Mouse (Mus musculus) cerebellum, postnatal 25 days (tissue): ENCODE measurements around the gene Rpl14.

ENCODE experiments used
- DNase-seq, 2 experiments: peaks; one replicate each; pipeline ENCODE4 v3.0.0; 2021; ENCODE audit warnings: mixed read lengths in 2 of 2

The Rpl14 gene

DNA sequence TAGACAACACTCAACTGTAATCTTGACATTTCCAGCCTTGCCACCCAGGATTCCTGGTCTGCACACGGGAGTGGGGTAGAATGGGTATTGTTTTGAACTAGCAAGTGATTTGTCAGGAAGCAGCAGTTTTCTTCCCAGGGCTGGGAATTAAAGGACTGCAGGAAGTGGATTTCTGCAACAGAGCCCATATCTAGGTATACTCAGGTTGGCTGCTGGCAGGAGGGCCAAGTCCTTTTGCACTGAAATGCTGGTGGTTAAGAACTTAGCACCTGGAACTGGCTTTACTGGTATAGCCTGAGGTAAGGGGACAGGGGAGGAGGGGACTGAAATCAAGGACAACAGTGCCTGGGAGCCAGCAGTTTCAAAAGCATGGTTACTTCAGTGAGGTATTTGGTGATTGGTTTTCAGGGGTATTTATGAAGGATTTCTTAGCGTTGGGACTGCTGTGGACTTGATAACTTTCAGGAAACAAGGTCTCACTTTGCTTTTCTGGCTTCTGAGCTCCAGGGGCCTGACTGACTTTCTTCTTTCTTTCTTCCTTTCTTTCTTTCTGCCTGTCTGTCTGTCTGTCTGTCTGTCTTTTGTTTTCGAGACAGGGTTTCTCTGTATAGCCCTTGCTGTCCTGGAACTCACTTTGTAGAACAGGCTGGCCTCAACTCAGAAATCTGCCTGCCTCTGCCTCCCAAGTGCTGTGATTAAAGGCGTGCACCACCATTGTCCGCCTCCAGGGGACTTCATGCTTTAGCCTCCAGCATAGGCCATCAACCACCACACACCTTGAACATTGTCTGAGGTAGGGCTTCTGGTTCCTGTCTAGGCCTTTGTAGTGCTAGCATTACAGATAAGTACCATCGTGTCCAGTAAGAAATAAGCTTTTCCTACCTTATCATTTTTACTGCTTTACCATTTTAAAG lies 4.8 kb downstream of the Rpl14 start:
- no peak for DNase-seq

DNA sequence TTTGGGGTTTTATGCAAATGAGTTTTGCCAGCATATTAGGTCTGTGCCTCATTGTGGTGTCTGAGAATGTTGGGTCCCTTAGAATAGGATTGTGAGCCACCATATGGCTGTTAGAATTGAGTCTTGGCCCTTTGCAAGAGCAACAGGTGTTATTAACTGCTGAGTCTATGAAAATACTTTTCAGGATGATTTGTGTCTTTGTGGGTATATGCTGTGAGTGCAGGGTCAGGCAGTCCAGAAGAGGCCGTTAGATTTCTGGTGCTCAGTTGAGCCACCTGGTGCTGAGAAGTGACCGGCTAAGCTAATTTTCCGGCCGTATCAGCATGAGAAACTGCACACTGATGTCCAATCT lies 5.4 kb downstream of the Rpl14 start:
- DNase-seq, result no peak

DNA sequence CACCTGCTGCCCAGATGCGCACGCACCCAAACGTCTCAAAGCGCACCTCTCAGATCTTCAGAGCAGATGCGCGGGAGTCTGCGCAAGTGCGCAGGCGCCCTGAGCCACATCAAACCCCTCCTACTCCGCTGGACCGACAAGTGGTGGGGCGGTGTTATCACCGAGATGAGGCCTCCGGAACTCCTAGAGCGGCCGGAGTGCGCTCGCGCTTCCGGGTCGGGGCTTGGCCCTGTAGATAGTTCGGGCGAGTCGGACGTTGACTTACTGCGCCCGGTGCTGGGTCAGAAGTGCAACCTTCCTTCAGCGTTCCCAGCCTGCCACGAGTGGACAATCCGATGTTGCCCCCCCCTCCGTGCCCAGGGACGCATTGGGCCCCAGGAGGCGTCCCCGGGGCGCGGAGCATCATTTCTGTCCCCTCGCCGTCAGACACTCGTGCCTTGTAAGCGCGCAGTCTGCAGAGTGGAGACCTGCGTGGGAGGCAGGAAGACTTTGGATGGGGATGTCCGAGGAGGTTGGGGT lies 5.9 kb downstream of the Rpl14 start:
- DNase-seq, result peak; percentile 82 to 91

DNA sequence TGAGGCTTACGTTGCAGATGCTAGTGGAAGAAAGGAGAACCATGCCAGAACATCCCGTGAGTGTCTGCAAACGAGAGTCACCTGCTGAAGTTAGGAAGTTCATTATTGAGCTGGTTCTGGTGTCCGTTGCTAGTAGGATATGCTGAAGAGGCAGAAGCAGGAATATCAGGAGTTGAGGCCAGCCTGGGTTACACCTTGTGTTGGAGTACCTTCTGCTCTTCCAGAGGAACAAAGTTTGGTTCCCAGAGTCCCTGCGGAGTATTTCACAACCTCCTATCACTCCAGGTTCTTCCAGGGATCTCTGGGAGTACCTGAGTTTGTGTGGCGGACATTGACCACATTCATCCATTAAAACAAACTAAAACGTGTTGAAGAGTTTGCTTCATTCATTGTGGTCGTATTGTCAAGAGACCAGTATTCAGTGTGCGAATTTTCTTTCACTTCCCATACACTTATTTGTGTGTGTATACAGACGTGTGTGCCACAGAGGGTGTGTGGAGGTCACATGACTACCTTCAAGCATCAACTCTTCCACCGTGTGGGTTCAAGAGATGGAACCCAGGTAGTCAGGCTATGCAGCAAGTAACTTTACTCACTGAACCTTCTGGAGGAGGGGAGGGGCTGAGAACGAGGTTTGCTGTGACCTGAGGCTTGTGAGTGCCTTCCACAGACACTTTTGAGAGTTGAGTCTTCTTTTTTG lies 6.6 kb downstream of the Rpl14 start:
- no peak for DNase-seq

DNA sequence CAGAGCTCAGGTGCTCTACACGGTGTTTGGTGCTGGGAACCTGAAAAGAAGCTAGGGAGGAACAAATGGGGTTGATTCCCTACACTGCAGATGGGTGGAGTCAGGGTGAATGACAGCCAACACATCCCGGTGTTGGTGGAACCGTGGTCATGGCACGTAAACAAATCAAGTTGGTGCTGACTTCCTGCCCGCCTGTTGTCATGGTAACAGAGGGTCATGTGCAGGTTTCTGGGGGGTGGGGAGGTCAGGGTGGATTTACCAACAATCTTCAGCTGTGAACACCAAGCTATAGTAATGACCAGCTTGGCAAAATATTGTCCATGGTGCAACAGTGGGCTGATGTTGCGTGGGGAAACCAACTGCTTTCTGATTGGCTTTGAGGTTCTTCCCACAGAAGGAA lies 7.5 kb downstream of the Rpl14 start:
- DNase-seq, result no peak

DNA sequence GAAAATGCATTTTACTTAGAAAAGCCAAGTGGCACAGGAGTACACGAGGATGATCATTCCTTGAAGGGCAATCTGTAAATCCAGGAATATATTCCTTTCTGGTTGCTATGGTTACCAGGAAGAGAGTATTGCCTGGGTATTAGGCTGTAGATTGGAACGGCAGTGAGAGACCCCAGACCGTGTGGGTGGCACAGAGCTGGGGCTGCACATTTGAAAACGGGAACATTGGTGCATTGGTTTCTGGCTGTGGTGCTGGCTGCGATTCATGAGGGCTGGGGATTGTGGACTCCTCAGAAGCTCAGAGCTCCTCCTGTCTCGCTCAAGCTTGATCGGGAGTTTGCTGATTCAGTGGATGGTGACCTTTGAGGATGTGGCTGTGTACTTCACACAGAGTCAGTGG lies 8.6 kb downstream of the Rpl14 start:
- DNase-seq, result no peak

DNA sequence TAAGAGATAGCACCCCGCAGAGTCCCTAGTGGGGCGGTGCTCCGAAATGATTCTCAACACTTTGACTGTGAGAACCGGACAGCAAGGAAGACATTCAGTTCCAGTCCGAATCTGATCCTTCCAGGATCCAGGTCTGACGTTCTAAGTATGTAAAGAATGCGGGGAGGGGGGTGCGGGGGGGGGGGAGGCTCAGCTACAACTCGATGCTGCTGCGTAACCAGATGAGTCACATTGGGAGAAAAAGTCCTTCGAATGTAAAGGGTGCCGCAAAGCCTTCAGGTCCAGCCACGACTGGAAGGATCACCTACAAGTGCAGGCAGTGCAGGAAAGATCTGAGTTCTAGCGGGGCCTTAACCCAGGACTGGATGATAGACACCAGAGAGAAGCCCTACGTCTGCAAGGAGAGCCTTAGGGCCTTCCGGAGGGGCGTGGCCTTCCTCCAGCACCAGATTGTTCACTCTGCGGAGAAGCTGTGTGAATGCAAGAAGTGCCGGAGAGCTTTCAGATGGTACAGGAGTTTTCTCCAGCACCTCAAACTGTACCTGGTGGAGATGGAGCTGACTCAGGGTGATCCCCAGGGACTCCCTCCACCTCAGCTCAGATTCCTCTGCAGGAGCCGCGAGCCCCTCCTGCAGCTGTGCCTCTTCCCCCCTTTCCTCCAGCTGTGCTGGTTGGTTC lies 10.8 kb downstream of the Rpl14 start:
- no peak for DNase-seq

DNA sequence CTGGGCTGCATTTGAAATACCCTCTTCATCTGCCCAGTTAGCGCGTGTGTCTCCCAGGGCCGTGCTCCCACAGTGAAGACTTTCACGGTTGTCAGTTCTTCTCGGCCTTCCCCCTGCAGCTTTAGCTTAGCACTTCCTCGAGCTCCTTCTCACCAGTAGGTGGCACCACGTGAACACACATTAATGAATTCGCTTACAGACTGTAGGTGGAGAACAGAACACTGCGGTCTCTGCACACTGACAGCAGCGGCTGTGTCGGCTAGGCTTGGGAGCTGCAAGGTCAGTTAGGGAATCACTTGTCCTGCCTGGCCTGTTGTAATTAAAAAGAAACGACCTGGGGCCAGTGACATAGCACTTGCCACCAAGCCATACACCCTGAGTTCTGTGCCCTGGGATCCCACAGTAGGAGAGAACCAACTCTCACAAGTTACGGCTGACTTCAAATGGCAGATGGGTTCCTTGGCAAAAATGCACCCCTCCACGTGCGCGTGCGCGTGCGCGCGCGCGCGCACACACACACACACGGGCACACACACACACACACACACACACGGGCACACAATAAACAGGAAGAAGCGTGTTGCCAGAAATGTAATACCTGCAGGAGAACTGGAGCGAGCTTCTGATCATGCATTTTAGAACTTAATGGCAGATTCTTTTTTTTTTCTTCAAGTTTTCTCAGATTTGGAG lies 11.5 kb downstream of the Rpl14 start:
- peak; percentile 80 to 90 for DNase-seq

DNA sequence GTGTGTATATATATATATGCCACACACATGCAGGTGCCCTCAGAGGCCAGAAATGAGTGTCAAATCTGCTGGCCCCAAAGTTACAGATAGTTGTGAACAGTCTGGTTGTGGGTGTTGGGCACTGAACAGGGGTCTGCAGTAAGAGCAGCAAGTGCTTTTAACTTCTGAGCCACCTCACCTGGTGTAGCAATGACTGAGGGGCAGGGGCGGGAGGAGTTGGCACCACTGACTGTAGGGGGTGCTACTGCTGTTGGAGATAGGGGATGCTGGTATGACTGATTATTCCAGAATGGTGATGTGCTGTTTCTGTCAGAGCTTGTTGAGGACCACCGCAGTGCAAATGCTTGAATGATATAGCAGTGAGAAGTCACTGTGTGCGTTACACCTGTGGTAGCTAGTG lies 12.1 kb downstream of the Rpl14 start:
- no peak for DNase-seq

DNA sequence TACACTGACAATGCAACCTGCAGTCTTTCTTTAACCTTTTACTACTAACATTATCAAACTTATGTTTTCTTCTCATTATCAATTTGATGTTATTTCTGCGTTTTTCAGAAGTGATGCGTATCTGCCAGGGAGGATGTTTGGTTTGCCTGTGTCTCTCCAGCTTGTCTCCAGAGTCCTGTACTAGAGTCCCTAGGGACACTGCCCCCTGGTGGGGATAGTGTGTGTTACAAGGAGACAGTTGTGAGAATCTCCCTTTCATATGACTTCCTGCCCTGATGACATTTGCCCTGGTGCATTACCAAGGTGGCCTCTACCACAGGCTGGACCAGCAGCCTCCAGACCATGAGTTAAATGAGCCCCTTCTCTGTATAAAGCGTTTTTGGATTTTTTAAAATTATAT lies 15.3 kb downstream of the Rpl14 start:
- DNase-seq, result peak; percentile 64 to 85

DNA sequence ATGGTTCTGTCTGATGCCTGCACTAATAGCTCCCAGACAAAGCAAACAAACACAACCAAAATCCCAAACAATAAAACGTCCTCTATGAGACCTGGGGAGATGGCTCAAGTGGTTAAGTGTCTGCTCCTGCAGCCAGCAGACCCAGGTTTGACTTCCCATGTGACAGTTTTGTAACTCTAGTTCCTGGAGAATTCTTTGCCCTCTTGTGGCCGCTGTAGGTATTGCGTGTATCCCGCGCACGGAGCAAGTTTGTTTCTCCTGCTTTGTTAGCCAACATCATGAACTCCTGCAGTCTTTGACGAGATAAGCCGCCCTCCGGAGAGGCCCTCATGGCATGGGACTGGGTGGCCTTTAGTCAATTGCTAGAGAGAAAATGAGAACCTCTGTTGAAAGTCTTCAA lies 20.2 kb downstream of the Rpl14 start:
- DNase-seq, result peak; percentile 75 to 86

DNA sequence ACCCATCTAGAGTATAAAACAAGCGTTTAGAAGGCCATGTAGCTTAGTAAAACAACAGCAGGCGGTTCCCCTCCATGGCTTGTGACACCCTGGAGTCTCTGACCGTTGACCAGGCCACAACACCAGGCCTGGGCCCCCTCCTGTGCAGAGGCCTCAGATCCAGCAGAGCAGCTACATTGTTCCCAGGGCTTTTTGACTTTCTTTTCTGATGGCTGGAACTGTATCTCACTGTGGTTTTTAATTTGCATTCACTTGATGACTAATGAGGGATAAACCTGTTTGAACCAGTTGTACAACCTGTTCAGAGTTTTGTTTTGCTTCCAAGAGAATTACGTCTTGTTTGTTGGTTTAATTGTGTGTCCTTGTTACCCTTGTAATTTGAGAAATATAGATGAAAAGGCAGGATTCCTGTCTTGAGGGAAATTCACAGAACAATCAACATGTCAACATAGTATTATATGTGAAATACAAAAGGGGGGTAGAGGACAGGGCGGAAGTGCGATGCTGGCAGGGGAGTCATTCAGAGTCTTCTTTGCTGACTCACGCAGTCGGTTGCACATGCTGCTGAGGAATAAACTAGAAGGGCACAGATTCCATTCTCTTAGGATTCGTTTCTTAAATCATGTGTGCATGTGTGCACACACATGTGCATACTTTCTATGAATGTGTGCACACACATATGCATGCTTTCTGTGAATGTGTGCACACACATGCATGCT lies 22.3 kb downstream of the Rpl14 start:
- no peak for DNase-seq

DNA sequence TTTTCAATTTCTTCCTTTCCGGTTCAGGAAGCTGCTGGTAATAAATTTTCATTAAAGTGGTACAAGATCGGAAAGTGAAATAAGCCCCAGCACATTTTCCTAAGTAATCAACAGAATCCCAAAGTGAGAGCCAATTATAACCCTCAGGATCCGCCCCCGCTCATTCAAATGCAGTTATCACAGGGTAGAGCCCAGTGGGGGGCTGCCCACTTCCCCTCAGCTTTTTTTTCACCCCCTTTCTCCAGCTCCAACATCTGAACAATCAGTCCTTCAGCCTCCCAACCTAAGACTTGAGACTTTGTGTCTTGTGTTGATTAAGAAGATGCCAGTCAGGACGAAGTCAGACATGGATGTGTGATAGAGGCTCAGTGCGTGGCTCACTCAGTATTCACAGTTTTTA lies 23.6 kb downstream of the Rpl14 start:
- no peak for DNase-seq

DNA sequence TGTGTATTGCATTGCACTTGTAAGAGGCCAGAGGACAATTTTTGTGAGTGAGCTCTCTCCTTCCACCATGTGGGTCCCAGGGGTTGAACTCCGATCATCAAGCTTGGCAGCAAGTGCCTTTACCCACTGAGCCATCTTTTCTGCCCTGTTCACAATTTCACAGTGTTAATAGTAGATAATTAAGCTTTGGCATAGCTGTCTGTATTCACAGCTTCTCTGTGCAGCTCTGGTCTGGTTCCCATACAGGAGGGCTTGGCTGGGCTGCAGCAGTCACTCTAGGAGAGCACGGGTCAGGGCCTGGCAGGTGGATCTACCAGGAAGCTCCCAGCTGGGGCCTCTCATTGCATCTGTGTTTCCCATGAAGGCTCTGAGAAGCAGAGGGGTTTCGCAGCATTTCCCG lies 24.1 kb downstream of the Rpl14 start:
- DNase-seq, result no peak

DNA sequence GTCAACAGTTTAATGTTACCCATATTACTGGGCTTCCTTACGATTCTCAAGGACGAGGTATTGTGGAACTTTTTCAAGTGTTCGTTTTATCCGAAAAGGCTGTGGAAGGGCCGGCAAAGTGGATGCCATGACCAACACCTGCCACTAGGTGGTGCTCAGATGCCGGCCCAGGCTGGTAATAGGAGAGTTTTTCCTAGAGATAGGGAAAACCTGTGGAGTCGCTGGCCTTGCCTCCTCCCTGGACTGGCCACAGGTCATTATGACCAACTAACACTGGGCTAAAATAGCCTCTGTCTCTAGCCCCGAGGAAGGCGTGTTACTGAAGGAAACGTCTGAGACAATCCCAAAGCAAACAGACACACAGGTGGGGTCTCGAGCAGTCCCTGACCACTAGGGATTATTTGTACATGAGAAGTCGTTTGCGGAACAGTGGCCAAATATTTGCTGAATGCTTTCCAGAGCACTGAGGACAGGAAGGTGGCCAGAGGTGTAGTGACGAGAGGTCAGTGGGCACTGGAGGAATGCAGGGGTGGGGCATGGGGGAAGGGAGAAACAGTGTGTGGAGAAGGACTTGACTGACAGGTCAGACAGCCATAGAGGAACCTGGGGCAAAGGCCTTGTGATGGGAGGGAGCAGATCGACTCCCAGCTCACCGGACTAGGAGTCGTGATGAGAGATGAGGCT lies 30.4 kb downstream of the Rpl14 start:
- peak; percentile 83 to 87 for DNase-seq

DNA sequence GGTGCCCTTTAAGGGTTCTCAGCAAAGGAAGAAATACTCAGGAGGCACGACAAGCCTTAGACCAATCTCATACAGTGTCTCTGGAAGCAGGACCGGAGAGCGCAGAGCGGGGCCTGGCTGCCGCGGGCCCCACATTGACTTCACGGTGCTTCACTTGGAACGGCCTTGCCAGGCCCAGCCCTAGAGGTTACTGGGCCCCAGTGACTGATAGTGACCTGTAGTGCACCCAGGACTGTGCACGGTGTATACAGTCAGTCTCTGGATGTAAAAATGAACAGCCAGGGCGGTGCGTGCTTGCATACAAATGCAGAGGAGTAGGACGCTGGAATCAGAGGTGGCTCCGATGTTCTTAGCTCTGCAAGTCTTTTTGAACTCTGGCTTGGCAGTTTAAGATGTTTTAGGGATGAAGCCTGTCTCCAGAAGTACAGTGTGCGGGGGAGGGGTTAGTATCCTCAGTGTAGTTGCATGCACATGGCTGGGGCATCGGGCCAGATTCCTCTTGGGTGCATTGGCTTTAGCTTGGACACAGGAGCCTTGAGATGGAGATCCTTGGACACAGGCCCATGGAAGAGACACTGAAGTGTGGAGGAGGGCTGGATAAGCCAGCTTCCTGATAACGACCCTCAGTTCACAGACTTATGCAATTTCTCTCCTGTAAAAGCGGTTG lies 31.1 kb downstream of the Rpl14 start:
- peak in 1 of 2 experiments; percentile 56 for DNase-seq

DNA sequence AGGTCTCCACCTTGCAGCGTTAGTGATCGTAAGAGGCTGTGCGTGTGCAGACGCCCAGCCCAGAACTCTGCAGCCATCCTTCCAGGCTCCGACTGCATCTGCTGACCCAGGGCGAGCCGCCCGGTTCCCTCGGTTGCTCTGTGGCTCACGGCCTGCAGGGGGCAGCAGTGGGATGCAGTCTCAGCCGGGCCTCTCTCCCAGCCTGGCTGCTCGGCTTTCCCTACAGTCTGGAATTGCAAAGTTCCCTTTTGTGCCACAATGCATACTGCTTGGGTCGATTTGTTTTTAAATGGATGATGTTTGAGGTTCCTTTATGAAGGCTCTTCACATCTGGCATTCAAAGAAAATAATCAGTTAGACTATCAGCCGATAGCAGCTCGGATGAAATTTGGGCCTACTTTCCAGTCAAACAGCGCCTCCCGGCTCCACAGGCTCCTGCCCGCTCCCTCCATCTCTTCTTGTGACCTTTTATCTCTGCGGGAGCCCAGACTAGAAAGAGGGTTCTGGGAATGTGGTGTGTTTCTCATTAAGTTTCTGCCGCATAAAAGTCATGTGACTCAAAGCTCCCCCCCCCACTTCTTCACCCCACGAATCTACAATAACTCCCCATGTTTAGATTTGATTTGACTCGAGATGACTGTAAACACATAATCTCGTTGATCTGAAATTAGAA lies 31.7 kb downstream of the Rpl14 start:
- DNase-seq, result peak; percentile 95

DNA sequence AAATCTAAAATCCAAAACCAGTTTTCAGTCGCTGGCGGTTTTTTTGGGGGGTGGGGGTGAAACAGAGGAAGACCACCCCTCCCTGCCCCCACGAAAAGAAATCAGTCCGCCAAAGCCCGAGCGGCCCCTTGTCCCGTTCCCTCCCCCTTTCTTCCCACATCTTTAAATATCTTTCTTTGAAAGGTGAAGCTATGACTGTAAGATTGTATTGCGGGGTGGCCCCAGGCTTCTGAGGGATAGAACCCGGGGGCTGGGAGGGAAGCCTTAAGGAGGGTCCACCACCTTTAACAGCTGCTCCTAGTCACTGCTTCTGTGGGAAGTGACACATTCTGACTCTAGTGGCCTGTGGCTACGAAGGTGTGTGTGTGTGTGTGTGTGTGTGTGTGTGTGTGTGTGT lies 32.3 kb downstream of the Rpl14 start:
- no peak for DNase-seq

DNA sequence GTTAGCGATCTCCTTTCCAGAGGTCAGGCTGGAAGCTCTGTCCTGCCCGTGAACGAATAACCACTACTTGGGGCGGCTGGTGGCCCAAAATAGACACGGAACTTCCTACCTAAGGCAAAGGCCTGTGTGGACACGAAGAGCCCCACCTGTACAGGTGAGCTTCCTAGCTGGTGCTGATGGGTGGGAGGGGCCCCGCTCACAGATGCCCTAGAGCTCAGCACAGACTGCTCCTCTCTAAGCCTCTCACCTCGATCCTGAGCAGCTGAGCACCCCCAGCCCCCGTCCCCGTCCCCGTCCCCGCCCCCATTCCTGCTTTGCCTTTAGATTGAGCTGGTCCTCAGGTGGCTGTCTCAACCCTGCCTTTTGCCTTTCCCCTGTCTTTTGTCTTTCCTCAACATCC lies 32.7 kb downstream of the Rpl14 start:
- no peak for DNase-seq

DNA sequence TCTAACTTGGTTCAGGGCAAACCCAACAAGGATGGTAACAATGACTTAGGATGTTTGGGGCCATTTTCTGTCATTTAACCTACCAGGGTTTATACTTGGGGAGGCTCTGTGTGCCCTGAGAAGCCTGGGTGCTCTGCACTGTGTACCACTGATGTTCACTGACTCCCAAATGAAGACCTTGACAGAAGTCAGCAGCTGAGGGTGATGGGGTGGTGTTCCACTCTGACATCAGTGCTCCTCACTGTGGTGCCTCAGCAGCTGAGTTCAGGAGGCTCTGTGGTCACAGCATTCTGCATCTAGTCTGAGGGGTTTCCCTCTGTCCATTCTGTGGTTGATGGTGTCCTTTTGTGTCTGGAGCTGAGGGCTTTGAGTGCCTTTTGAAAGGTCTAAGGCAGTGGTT lies 39.8 kb downstream of the Rpl14 start:
- DNase-seq, result no peak

DNA sequence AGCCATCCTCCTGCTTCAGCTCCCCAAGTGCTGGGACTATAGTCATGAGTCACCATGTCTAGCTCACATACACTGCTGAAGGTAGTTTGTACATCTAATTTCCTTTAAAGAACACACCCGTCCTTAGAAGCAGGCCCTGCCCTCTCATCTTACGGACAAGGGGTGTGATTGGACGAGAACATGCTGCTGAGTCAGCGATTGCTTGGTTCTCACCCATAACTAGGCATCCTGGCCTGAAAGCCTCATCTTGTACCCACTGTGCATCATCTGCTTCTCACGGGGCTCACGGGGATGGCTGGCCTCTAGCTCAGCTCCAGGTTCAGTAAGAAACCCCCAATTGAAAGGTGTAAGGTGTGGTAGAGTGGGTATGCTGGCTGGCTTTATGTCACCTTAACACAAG lies 42.8 kb downstream of the Rpl14 start:
- DNase-seq, result no peak
